Comparison of ENCODE assay signal across 11 mouse cellular contexts in genomic region chr17:7273054-7273453, GRCm38 (mm10). TPM values are rescaled to one million over a fixed set of nuclear protein-coding genes. Genes with fewer than 3 reads are reported as not detected.
A peak's percentile ranks its signal among the peaks of the same experiment; 100 is the strongest.
DNase-seq lines count a peak whose midpoint lies in the region; ATAC-seq and TF ChIP-seq lines count a peak whose summit lies in the region.
"Had no signal": no experiment of that assay in that cellular context is flagged by ENCODE, and none has a peak within 500 bp of the region (broad histone marks: within the 10 kb centered on the region; RNA-seq: fewer than 3 reads in every experiment).

No protein-coding gene starts in this region.

- no peak for TF ChIP-seq CTCF in lung, embryonic 14.5 days (IDR thresholded peaks at IDR 0.05; ENCODE audit: low read depth)

- no peaks in the 10 kb centered on the region; the same call in 1 of the 2 replicates for H3K36me3 ChIP-seq in lung, embryonic 14.5 days (ENCODE audit: insufficient read depth)
- peaks cover 27% of the 10 kb centered on the region for H3K36me3 ChIP-seq in heart, embryonic 14.5 days (ENCODE audit: control insufficient read depth, insufficient read depth, low read length)
- H3K36me3 ChIP-seq in kidney, embryonic 15.5 days, result peaks cover 11% of the 10 kb centered on the region
- no peaks in the 10 kb centered on the region for H3K36me3 ChIP-seq in stomach, embryonic 14.5 days (ENCODE audit: control insufficient read depth, insufficient read depth, low read length)
- peaks cover 6% of the 10 kb centered on the region; the same call in 1 of the 2 replicates for H3K36me3 ChIP-seq in forebrain, embryonic 14.5 days (ENCODE audit: control insufficient read depth, insufficient read depth, low read length)
- H3K36me3 ChIP-seq: G1E; limb, embryonic 15.5 days had no signal

- H3K9me3 ChIP-seq in lung, embryonic 14.5 days (ENCODE audit: low read depth, low read length), result no peaks in the 10 kb centered on the region
- H3K9me3 ChIP-seq in heart, embryonic 14.5 days (ENCODE audit: control insufficient read depth, low read length), result no peaks in the 10 kb centered on the region
- no peaks in the 10 kb centered on the region for H3K9me3 ChIP-seq in kidney, embryonic 15.5 days (replicated peaks)
- no peaks in the 10 kb centered on the region for H3K9me3 ChIP-seq in stomach, embryonic 14.5 days (ENCODE audit: control insufficient read depth, low read depth, low read length)
- no peaks in the 10 kb centered on the region for H3K9me3 ChIP-seq in forebrain, embryonic 14.5 days (replicated peaks; ENCODE audit: control insufficient read depth, low read length)
- H3K9me3 ChIP-seq: forebrain, embryonic 13.5 days; limb, embryonic 15.5 days had no signal

- 0 out of 2 replicates have a peak overlapping the region, but pooled peaks have one; percentile 30 for H3K27ac ChIP-seq in lung, embryonic 14.5 days (ENCODE audit: low read depth)
- H3K27ac ChIP-seq in heart, embryonic 14.5 days (replicated peaks in 1 of 2; ENCODE audit: control insufficient read depth in 1 of 2, insufficient read depth in 1 of 2, low read depth in 2 of 2, low read length in 2 of 2), result peak overlapping the region; percentile 98
- H3K27ac ChIP-seq in kidney, embryonic 15.5 days, result peak overlapping the region; percentile 66
- peak overlapping the region; percentile 61; the same call in 1 of the 2 replicates for H3K27ac ChIP-seq in stomach, embryonic 14.5 days (ENCODE audit: low read length)
- no peak overlapping the region for H3K27ac ChIP-seq in forebrain, embryonic 14.5 days (ENCODE audit: low read depth, low read length)
- H3K27ac ChIP-seq: forebrain, embryonic 13.5 days; limb, embryonic 15.5 days had no signal

- peaks cover 14% of the 10 kb centered on the region; the same call in 1 of the 2 replicates for H3K4me1 ChIP-seq in lung, embryonic 14.5 days (ENCODE audit: insufficient read depth)
- H3K4me1 ChIP-seq in heart, embryonic 14.5 days (ENCODE audit: control insufficient read depth in 2 of 2, insufficient read depth in 2 of 2, low read length in 2 of 2), result peaks cover 51 to 56% of the 10 kb centered on the region in 2 experiments
- H3K4me1 ChIP-seq in kidney, embryonic 15.5 days, result peaks cover 45% of the 10 kb centered on the region
- peaks cover 42% of the 10 kb centered on the region for H3K4me1 ChIP-seq in stomach, embryonic 14.5 days (ENCODE audit: control insufficient read depth, insufficient read depth, low read length)
- H3K4me1 ChIP-seq in forebrain, embryonic 14.5 days (ENCODE audit: control insufficient read depth, insufficient read depth, low read length), result peaks cover 6% of the 10 kb centered on the region; the same call in 1 of the 2 replicates

- H3K9ac ChIP-seq in lung, embryonic 14.5 days, result no peak overlapping the region
- peak overlapping the region; percentile 73 for H3K9ac ChIP-seq in heart, embryonic 14.5 days (ENCODE audit: low read length)
- no peak overlapping the region for H3K9ac ChIP-seq in kidney, embryonic 15.5 days
- no peak overlapping the region for H3K9ac ChIP-seq in stomach, embryonic 14.5 days (replicated peaks; ENCODE audit: low read depth, low read length)
- H3K9ac ChIP-seq in forebrain, embryonic 14.5 days (ENCODE audit: low read length), result no peak overlapping the region
- H3K9ac ChIP-seq: forebrain, embryonic 13.5 days; limb, embryonic 15.5 days had no signal

- no peaks in the 10 kb centered on the region; the same call in 1 of the 2 replicates for H3K27me3 ChIP-seq in lung, embryonic 14.5 days (ENCODE audit: insufficient read depth, low read length)
- H3K27me3 ChIP-seq in heart, embryonic 14.5 days (ENCODE audit: control insufficient read depth, insufficient read depth, low read length), result no peaks in the 10 kb centered on the region
- no peaks in the 10 kb centered on the region for H3K27me3 ChIP-seq in kidney, embryonic 15.5 days
- no peaks in the 10 kb centered on the region for H3K27me3 ChIP-seq in stomach, embryonic 14.5 days (ENCODE audit: control insufficient read depth, insufficient read depth, low read length)
- H3K27me3 ChIP-seq in forebrain, embryonic 14.5 days (replicated peaks; ENCODE audit: control insufficient read depth, insufficient read depth, low read length), result no peaks in the 10 kb centered on the region
- H3K27me3 ChIP-seq: forebrain, embryonic 13.5 days; limb, embryonic 15.5 days had no signal

- ATAC-seq in lung, embryonic 14.5 days (ENCODE audit: insufficient read depth), result no peak
- ATAC-seq in heart, embryonic 14.5 days (ENCODE audit: insufficient number of reproducible peaks, insufficient read depth, low FRiP score, low read depth), result peak; percentile 49
- peak; percentile 50; the same call in 1 of the 2 replicates for ATAC-seq in kidney, embryonic 15.5 days (replicated peaks; ENCODE audit: low FRiP score)
- ATAC-seq in stomach, embryonic 14.5 days (ENCODE audit: insufficient number of reproducible peaks, insufficient read depth, low FRiP score, low read depth), result peak; percentile 42; the same call in 1 of the 2 replicates
- no peak for ATAC-seq in forebrain, embryonic 14.5 days
- ATAC-seq: forebrain, embryonic 13.5 days had no signal

- peak; percentile 37 for DNase-seq in lung, embryonic 14.5 days
- DNase-seq in lung, postnatal 4 days, result no peak
- DNase-seq in left cerebral cortex, adult 11 months (ENCODE audit: low spot score), result no peak
- DNase-seq in forebrain, embryonic 14.5 days (ENCODE audit: low spot score), result no peak
- no peak for DNase-seq in right cerebral cortex, postnatal 14 days

- 0 out of 2 replicates have a peak overlapping the region, but pooled peaks have one; percentile 18 for H3K4me2 ChIP-seq in lung, embryonic 14.5 days
- peak overlapping the region; percentile 56 for H3K4me2 ChIP-seq in heart, embryonic 14.5 days (ENCODE audit: low read length)
- no peak overlapping the region for H3K4me2 ChIP-seq in kidney, embryonic 15.5 days
- H3K4me2 ChIP-seq in stomach, embryonic 14.5 days (replicated peaks; ENCODE audit: low read depth, low read length), result no peak overlapping the region
- no peak overlapping the region for H3K4me2 ChIP-seq in forebrain, embryonic 14.5 days (ENCODE audit: low read length)
- H3K4me2 ChIP-seq: forebrain, embryonic 13.5 days; limb, embryonic 15.5 days had no signal

- WGBS in lung, embryonic 14.5 days, result 12% methylated on average over 9 of the region's 9 CpGs
- WGBS in heart, embryonic 14.5 days, result 19% methylated on average over 9 of the region's 9 CpGs
- 13% methylated on average over 9 of the region's 9 CpGs for WGBS in kidney, embryonic 15.5 days
- WGBS in stomach, embryonic 14.5 days, result 10% methylated on average over 9 of the region's 9 CpGs
- WGBS in forebrain, embryonic 14.5 days, result 73% methylated on average over 9 of the region's 9 CpGs

- H3K4me3 ChIP-seq in lung, embryonic 14.5 days (ENCODE audit: low read depth, low read length), result no peak overlapping the region
- no peak overlapping the region for H3K4me3 ChIP-seq in heart, embryonic 14.5 days (ENCODE audit: control insufficient read depth in 1 of 2, insufficient read depth in 1 of 2, low read depth in 1 of 2, low read length in 2 of 2)
- H3K4me3 ChIP-seq in kidney, embryonic 15.5 days (replicated peaks), result no peak overlapping the region
- H3K4me3 ChIP-seq in stomach, embryonic 14.5 days (ENCODE audit: low read depth, low read length), result no peak overlapping the region
- H3K4me3 ChIP-seq in forebrain, embryonic 14.5 days (ENCODE audit: low read depth, low read length), result no peak overlapping the region
- H3K4me3 ChIP-seq: forebrain, embryonic 13.5 days; limb, embryonic 15.5 days had no signal

RNA-seq across cellular contexts. Expression of gene Tcp10a, which starts 51.4 kb away (rescaled TPM):
- polyA plus RNA-seq in lung, embryonic 14.5 days (2014; fragmentation: Nextera tagmentation; extraction: Ambion mirVana), result not detected in 2 replicates
- polyA plus RNA-seq in heart, embryonic 14.5 days (2014; fragmentation: Nextera tagmentation; extraction: Ambion mirVana), result 0.14 TPM in 1 of 2 replicates, not detected in the other
- polyA plus RNA-seq in kidney, embryonic 15.5 days (2015; fragmentation: Nextera tagmentation; extraction: Ambion mirVana), result not detected in 2 replicates
- polyA plus RNA-seq in stomach, embryonic 14.5 days (2014; fragmentation: Nextera tagmentation; extraction: Ambion mirVana), result not detected in 2 replicates
- not detected in 2 replicates for polyA plus RNA-seq in forebrain, embryonic 14.5 days (2014; fragmentation: Nextera tagmentation; extraction: Ambion mirVana)
- polyA plus RNA-seq: forebrain, embryonic 13.5 days; G1E; limb, embryonic 15.5 days had no signal

Comparison
In these comparisons a context has a peak if more than half of its experiments do, and no peak if none do; other contexts are left out.
1. ATAC-seq: peak in heart, embryonic 14.5 days (single experiment), kidney, embryonic 15.5 days (single experiment) and stomach, embryonic 14.5 days (single experiment); none in lung, embryonic 14.5 days (single experiment) and forebrain, embryonic 14.5 days (single experiment).
2. H3K4me2 ChIP-seq: peak in lung, embryonic 14.5 days (single experiment) and heart, embryonic 14.5 days (single experiment); none in kidney, embryonic 15.5 days (single experiment), stomach, embryonic 14.5 days (single experiment) and forebrain, embryonic 14.5 days (single experiment).